Mouse (Mus musculus): ENCODE measurements around the gene Nbea. TPM values are rescaled to one million over a fixed set of nuclear protein-coding genes. Genes with fewer than 3 reads are reported as not detected.
"Not testable (repeated sequence)": the region's sequence is repeated elsewhere in the genome, so short reads cannot be mapped to it uniquely, and the experiment has no call there.

The Nbea gene
- total and polyA plus RNA-seq, 3 experiments = 0.04 to 0.27 TPM; not detected in 1

DNA sequence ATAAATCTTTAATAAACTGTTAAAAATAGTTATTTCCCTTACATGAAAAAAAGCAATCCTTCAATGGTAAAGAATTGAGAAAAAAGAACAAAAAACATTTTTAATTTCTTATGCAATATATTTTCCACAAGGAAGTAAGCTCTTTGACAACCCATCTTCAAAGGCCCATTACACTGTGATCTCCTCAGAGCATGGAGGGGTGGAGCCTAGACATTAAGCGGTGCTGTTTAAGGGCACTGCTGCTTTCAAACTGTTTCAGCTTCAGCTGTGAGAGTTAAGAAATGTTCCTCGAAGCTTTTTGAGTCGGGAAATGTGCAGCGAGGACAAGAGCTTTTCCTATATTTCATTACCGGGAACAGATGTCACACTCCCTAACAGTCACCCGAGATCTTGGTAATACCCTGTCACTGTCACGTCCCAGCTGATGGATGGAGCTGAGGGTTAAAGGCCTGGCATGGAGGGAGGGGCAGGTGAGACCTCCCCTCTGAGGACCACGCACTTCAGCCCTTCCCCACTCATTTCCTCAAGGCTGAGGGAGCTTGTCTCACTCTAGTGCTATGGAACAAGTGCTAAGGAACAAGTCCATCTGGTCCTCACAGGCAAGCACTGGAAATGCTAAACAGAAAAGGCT, 547.8 kb downstream of the Nbea start:
- H3K27ac ChIP-seq (ENCODE audit: control insufficient read depth, low read depth, low read length) = no peak overlapping the region
- no peak overlapping the region for H3K9ac ChIP-seq (ENCODE audit: control insufficient read depth, low read depth, low read length, poor library complexity, severe bottlenecking)
- H3K79me2 ChIP-seq (ENCODE audit: control insufficient read depth, insufficient read depth, low read length, poor library complexity) = no peaks in the 10 kb centered on the region
- H3K4me1 ChIP-seq (ENCODE audit: control insufficient read depth in 1 of 2, insufficient read depth in 2 of 2, low read length in 2 of 2) = no peaks in the 10 kb centered on the region
- H3K4me3 ChIP-seq (ENCODE audit: control insufficient read depth in 1 of 2, insufficient read depth in 1 of 2, low read depth in 2 of 2, low read length in 2 of 2) = no peak overlapping the region
- TF ChIP-seq RCOR1 (IDR thresholded peaks at IDR 0.05; ENCODE audit: low read depth, low read length) = no peak
- no peak for TF ChIP-seq SIN3A (IDR thresholded peaks at IDR 0.05; ENCODE audit: low read length)
- no peak for TF ChIP-seq USF2 (IDR thresholded peaks at IDR 0.05; ENCODE audit: borderline replicate concordance in 1 of 2, insufficient read depth in 1 of 2, low read depth in 1 of 2, low read length in 2 of 2)
- no peak for TF ChIP-seq MYB (IDR thresholded peaks at IDR 0.05; ENCODE audit: low read depth, low read length)
- no peak for TF ChIP-seq SMC3 (IDR thresholded peaks at IDR 0.05; ENCODE audit: low read depth, low read length)
- no peak for TF ChIP-seq ELF1 (IDR thresholded peaks at IDR 0.05; ENCODE audit: low read depth, low read length)
- no peak for TF ChIP-seq USF1 (IDR thresholded peaks at IDR 0.05; ENCODE audit: low read depth, low read length)
- no peak for TF ChIP-seq NELFE (IDR thresholded peaks at IDR 0.05; ENCODE audit: low read depth, low read length)
- TF ChIP-seq MXI1 (IDR thresholded peaks at IDR 0.05; ENCODE audit: low read depth, low read length) = no peak
- TF ChIP-seq POLR2AphosphoS2 (IDR thresholded peaks at IDR 0.05; ENCODE audit: low read length) = no peak
- TF ChIP-seq GATA1 (IDR thresholded peaks at IDR 0.05; ENCODE audit: low read depth, low read length) = no peak
- H3K36me3 ChIP-seq (ENCODE audit: control insufficient read depth in 1 of 2, insufficient read depth in 2 of 2, low read length in 2 of 2) = no peaks in the 10 kb centered on the region
- H3K27me3 ChIP-seq (ENCODE audit: control insufficient read depth in 1 of 2, insufficient read depth in 2 of 2, low read length in 2 of 2) = no peaks in the 10 kb centered on the region
- no peak for DNase-seq (ENCODE audit: low read depth, low spot score)
- no peaks in the 10 kb centered on the region for H3K9me3 ChIP-seq (replicated peaks; ENCODE audit: insufficient read depth, low read length)

DNA sequence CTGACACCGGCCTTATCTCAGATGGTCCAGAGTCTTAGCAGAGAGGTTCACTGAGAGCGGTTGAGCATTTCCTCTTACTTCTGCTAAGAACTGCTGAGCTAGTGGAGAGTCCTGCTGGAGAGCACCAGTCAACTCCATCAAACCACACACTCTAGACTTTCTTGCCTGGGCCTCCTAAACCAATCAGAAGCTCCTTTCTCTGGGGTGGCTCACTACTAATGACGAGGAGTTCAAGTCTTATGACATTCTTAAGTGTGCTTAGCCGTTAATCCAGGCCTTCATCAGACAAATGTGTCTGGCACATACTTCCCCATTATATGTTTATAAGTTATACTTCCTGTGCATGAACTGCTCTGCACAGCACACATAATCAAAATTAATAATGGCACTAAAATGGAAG, 556.4 kb downstream of the Nbea start:
- H3K27me3 ChIP-seq (ENCODE audit: control insufficient read depth in 1 of 2, insufficient read depth in 2 of 2, low read length in 2 of 2) = no peaks in the 10 kb centered on the region
- no peak for TF ChIP-seq RCOR1 (IDR thresholded peaks at IDR 0.05; ENCODE audit: low read depth, low read length)
- TF ChIP-seq MAFK (IDR thresholded peaks at IDR 0.05; ENCODE audit: borderline replicate concordance, low read depth, low read length) = no peak
- TF ChIP-seq MAZ (IDR thresholded peaks at IDR 0.05; ENCODE audit: low read depth, low read length) = no peak
- no peak for TF ChIP-seq USF2 (IDR thresholded peaks at IDR 0.05; ENCODE audit: borderline replicate concordance in 1 of 2, insufficient read depth in 1 of 2, low read depth in 1 of 2, low read length in 2 of 2)
- no peak for TF ChIP-seq TCF12 (IDR thresholded peaks at IDR 0.05; ENCODE audit: low read depth, low read length)
- no peak for TF ChIP-seq MXI1 (IDR thresholded peaks at IDR 0.05; ENCODE audit: low read depth, low read length)
- no peak for TF ChIP-seq CHD1 (IDR thresholded peaks at IDR 0.05; ENCODE audit: low read depth, low read length)
- TF ChIP-seq CTCF (IDR thresholded peaks at IDR 0.05 in 2 of 3, conservative IDR thresholded peaks at IDR 0.05 in 1 of 3; ENCODE audit: control insufficient read depth in 1 of 3, insufficient read depth in 1 of 3, low read depth in 2 of 3, low read length in 3 of 3, poor library complexity in 1 of 3, severe bottlenecking in 1 of 3) = no peak
- TF ChIP-seq ETS1 (IDR thresholded peaks at IDR 0.05; ENCODE audit: low read depth, low read length) = no peak
- TF ChIP-seq POLR2A (IDR thresholded peaks at IDR 0.05; ENCODE audit: control insufficient read depth in 1 of 2, insufficient read depth in 1 of 2, low read depth in 1 of 2, low read length in 2 of 2, poor library complexity in 1 of 2) = no peak
- no peak for TF ChIP-seq HCFC1 (IDR thresholded peaks at IDR 0.05; ENCODE audit: low read depth, low read length)
- no peak for TF ChIP-seq ELF1 (IDR thresholded peaks at IDR 0.05; ENCODE audit: low read depth, low read length)
- no peak for TF ChIP-seq JUND (IDR thresholded peaks at IDR 0.05; ENCODE audit: low read depth, low read length)
- no peak for TF ChIP-seq MAX (IDR thresholded peaks at IDR 0.05; ENCODE audit: low read length)
- no peak for TF ChIP-seq MEF2A (IDR thresholded peaks at IDR 0.05; ENCODE audit: extremely low read depth, insufficient replicate concordance, low read depth, low read length, poor library complexity, severe bottlenecking)
- TF ChIP-seq TAL1 (IDR thresholded peaks at IDR 0.05; ENCODE audit: low read length) = no peak
- H3K9me3 ChIP-seq (replicated peaks; ENCODE audit: insufficient read depth, low read length) = no peaks in the 10 kb centered on the region
- no peaks in the 10 kb centered on the region for H3K36me3 ChIP-seq (ENCODE audit: control insufficient read depth in 1 of 2, insufficient read depth in 2 of 2, low read length in 2 of 2)
- H3K4me1 ChIP-seq (ENCODE audit: control insufficient read depth in 1 of 2, insufficient read depth in 2 of 2, low read length in 2 of 2) = no peaks in the 10 kb centered on the region
- no peak overlapping the region for H3K27ac ChIP-seq (ENCODE audit: control insufficient read depth, low read depth, low read length)
- DNase-seq (ENCODE audit: low read depth, low spot score) = no peak
- H3K79me2 ChIP-seq (ENCODE audit: control insufficient read depth, insufficient read depth, low read length, poor library complexity) = no peaks in the 10 kb centered on the region
- no peak overlapping the region for H3K4me3 ChIP-seq (ENCODE audit: control insufficient read depth in 1 of 2, insufficient read depth in 1 of 2, low read depth in 2 of 2, low read length in 2 of 2)
- no peak overlapping the region for H3K9ac ChIP-seq (ENCODE audit: control insufficient read depth, low read depth, low read length, poor library complexity, severe bottlenecking)

DNA sequence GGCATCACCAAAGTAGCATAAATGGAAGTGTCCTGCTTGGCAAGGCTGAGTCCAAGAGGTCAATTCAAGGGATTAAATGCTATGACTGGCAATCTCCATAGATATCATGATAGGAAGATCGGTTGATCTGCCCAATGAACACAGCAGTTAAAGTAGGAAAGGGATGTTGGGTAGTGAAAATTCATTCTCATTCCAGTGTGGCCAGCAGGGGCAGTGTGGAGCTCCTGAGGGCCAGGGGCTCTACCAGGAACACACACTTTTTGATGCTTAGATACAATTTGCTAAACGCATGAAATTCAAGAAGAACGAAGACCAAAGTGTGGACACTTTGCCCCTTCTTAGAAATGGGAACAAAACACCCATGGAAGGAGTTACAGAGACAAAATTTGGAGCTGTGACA, 561.5 kb downstream of the Nbea start:
- H3K4me1 ChIP-seq (ENCODE audit: control insufficient read depth in 1 of 2, insufficient read depth in 2 of 2, low read length in 2 of 2); DNase-seq (ENCODE audit: low read depth, low spot score); H3K36me3 ChIP-seq (ENCODE audit: control insufficient read depth in 1 of 2, insufficient read depth in 2 of 2, low read length in 2 of 2); H3K27me3 ChIP-seq (ENCODE audit: control insufficient read depth in 1 of 2, insufficient read depth in 2 of 2, low read length in 2 of 2); H3K9ac ChIP-seq (ENCODE audit: control insufficient read depth, low read depth, low read length, poor library complexity, severe bottlenecking); H3K79me2 ChIP-seq (ENCODE audit: control insufficient read depth, insufficient read depth, low read length, poor library complexity); H3K4me3 ChIP-seq (ENCODE audit: control insufficient read depth in 1 of 2, insufficient read depth in 1 of 2, low read depth in 2 of 2, low read length in 2 of 2); H3K27ac ChIP-seq (ENCODE audit: control insufficient read depth, low read depth, low read length); H3K9me3 ChIP-seq (replicated peaks; ENCODE audit: insufficient read depth, low read length): not testable (repeated sequence)
